Mouse (Mus musculus) lung, embryonic 15.5 days (tissue): ENCODE data around the gene Polr2c. TPM values are rescaled to one million over a fixed set of nuclear protein-coding genes. Genes with fewer than 3 reads are reported as not detected.
A peak's percentile ranks its signal among the peaks of the same experiment; 100 is the strongest.

Source experiments
- ATAC-seq: fragments of 200-750 bp; cut with Nextera tagmentation; 2 replicates; pipeline ENCODE4 v1.8.0; 2017; ENCODE audit warnings: moderate number of reproducible peaks, borderline replicate concordance; ENCODE audit not compliant: low FRiP score, low TSS enrichment; ENCODE audit errors: extremely low read depth
- H3K27ac ChIP-seq: fragments of 300-500 bp; sonication (generic); 2 replicates; pipeline ENCODE4 v1.5.1; 2015; ENCODE audit warnings: moderate library complexity, mild to moderate bottlenecking, inconsistent platforms
- H3K27me3 ChIP-seq: fragments of 300-500 bp; sonication (generic); 2 replicates; pipeline ENCODE4 v1.6.1; 2015; ENCODE audit warnings: inconsistent platforms
- H3K36me3 ChIP-seq: fragments of 300-500 bp; sonication (generic); 2 replicates; pipeline ENCODE4 v1.6.1; 2015; ENCODE audit warnings: inconsistent platforms
- H3K4me1 ChIP-seq: fragments of 300-500 bp; sonication (generic); 2 replicates; pipeline ENCODE4 v1.6.1; 2015; ENCODE audit warnings: inconsistent platforms
- H3K4me2 ChIP-seq: fragments of 300-500 bp; sonication (generic); 2 replicates; pipeline ENCODE4 v1.6.1; 2015; ENCODE audit warnings: inconsistent platforms, mild to moderate bottlenecking, moderate library complexity
- H3K4me3 ChIP-seq: fragments of 300-500 bp; sonication (generic); 2 replicates; pipeline ENCODE4 v1.5.1; 2015; ENCODE audit warnings: mild to moderate bottlenecking, inconsistent platforms
- H3K9ac ChIP-seq: fragments of 300-500 bp; sonication (generic); 2 replicates; pipeline ENCODE4 v1.6.1; 2015; ENCODE audit warnings: inconsistent platforms
- H3K9me3 ChIP-seq: fragments of 300-500 bp; sonication (generic); 2 replicates; pipeline ENCODE4 v1.6.1; 2016; ENCODE audit warnings: inconsistent platforms
- WGBS: fragments of 180-500 bp; shearing (Covaris S2); methylation state at CpG from one replicate; pipeline ENCODE4 v1.1.7; 2015; 5-methylcytosine and 5-hydroxymethylcytosine counted together
- polyA plus RNA-seq: library from polyadenylated mRNA; unstranded; fragments of >200 nt; fragmentation: Nextera tagmentation; extraction: Ambion mirVana; gene quantifications from 2 replicates; pipeline ENCODE4 v1.2.1, GENCODE M21; 2015

Polr2c gene
- polyA plus RNA-seq, 1 experiment from 2014 or later, result 161 TPM

- H3K4me3 ChIP-seq, result peak within 1 kb of the TSS; percentile 97
- peak; percentile 64 for ATAC-seq
- 0 out of 2 replicates have a peak, but pooled peaks cover under 1% of the 10 kb centered on the region for H3K27me3 ChIP-seq
- H3K36me3 ChIP-seq, result no peaks in the 10 kb centered on the region
- no peaks in the 10 kb centered on the region for H3K9me3 ChIP-seq
- WGBS, result 2% methylated on average over 40 of the region's 51 CpGs
- peak within 1 kb of the TSS; percentile 92 for H3K9ac ChIP-seq
- H3K27ac ChIP-seq, result peak within 1 kb of the TSS; percentile 85
- peak within 1 kb of the TSS; percentile 91 for H3K4me2 ChIP-seq
- H3K4me1 ChIP-seq, result peaks cover 46% of the 10 kb centered on the region
These were observed 60.7 kb downstream of the Polr2c start, which contains the start of gene Ccdc102a for GRCm38 (mm10) chr8:94917851-94918495. Gene Ccdc102a (minus strand): TSS chr8:94918098.

GRCm38 (mm10) chr8:94919256-94919655, 62.0 kb downstream of the Polr2c start:
- no peak overlapping the region for H3K9ac ChIP-seq

GRCm38 (mm10) chr8:94922176-94922575, 64.9 kb downstream of the Polr2c start:
- 53% methylated on average over 6 of the region's 6 CpGs for WGBS
- H3K4me2 ChIP-seq, result no peak overlapping the region

More at GRCm38 (mm10) chr8:94919256-94919655, 62.0 kb downstream of the Polr2c start:
- H3K4me2 ChIP-seq, result no peak overlapping the region
- no peak overlapping the region for H3K27ac ChIP-seq
- H3K9me3 ChIP-seq, result no peaks in the 10 kb centered on the region
- no peaks in the 10 kb centered on the region for H3K36me3 ChIP-seq
- H3K4me1 ChIP-seq, result peaks cover 34% of the 10 kb centered on the region
- no peak for ATAC-seq
- H3K4me3 ChIP-seq, result no peak overlapping the region
- H3K27me3 ChIP-seq, result no peaks in the 10 kb centered on the region

GRCm38 (mm10) chr8:94922602-94923001, 65.4 kb downstream of the Polr2c start:
- Histone ChIP-seq H3K9me3 (no peaks in the 10 kb centered on the region), H3K9ac (no peak overlapping the region), H3K4me3 (no peak overlapping the region), H3K4me2 (no peak overlapping the region), H3K36me3 (no peaks in the 10 kb centered on the region), H3K27me3 (no peaks in the 10 kb centered on the region), H3K27ac (0 out of 2 replicates have a peak overlapping the region, but pooled peaks have one; percentile 11), H3K4me1 (peaks cover 7% of the 10 kb centered on the region; the same call in 1 of the 2 replicates)
- no peak for ATAC-seq
- 18% methylated on average over 8 of the region's 8 CpGs for WGBS

More at GRCm38 (mm10) chr8:94922176-94922575, 64.9 kb downstream of the Polr2c start:
- Histone ChIP-seq H3K27me3 (no peaks in the 10 kb centered on the region), H3K36me3 (no peaks in the 10 kb centered on the region), H3K9me3 (no peaks in the 10 kb centered on the region), H3K27ac (no peak overlapping the region), H3K4me3 (no peak overlapping the region), H3K4me1 (peaks cover 7% of the 10 kb centered on the region; the same call in 1 of the 2 replicates), H3K9ac (no peak overlapping the region)
- no peak for ATAC-seq

Other genes starting within 250 kb of the Polr2c start
- gene Arl2bp, start 190.8 kb upstream of the Polr2c start, polyA plus RNA-seq, result 147 TPM in 2 replicates
- gene Pllp, start 161.2 kb upstream of the Polr2c start, polyA plus RNA-seq, result 3.5 and 3.6 TPM in 2 replicates
- 0.06 TPM in 2 replicates for gene Ccl22, start 111.9 kb upstream of the Polr2c start, polyA plus RNA-seq
- 6.2 and 8.3 TPM in 2 replicates for gene Cx3cl1, start 85.4 kb upstream of the Polr2c start, polyA plus RNA-seq
- gene Ccl17, start 47.0 kb upstream of the Polr2c start, polyA plus RNA-seq, result 0.32 TPM in 1 of 2 replicates, not detected in the other
- 63.0 and 68.0 TPM in 2 replicates for gene Coq9, start 19.1 kb upstream of the Polr2c start, polyA plus RNA-seq
- gene Ciapin1, start 19.1 kb upstream of the Polr2c start, polyA plus RNA-seq, result 104 and 105 TPM in 2 replicates
- gene Dok4, start 18.9 kb downstream of the Polr2c start, polyA plus RNA-seq, result 40.4 and 45.7 TPM in 2 replicates
- 28.7 and 29.3 TPM in 2 replicates for gene Ccdc102a, start 60.6 kb downstream of the Polr2c start, polyA plus RNA-seq
- gene Adgrg5, start 66.2 kb downstream of the Polr2c start, polyA plus RNA-seq, result 0.29 and 0.36 TPM in 2 replicates
- 35.4 and 35.6 TPM in 2 replicates for gene Adgrg1, start 117.3 kb downstream of the Polr2c start, polyA plus RNA-seq
- 4.3 and 5.2 TPM in 2 replicates for gene Adgrg3, start 160.2 kb downstream of the Polr2c start, polyA plus RNA-seq
- gene Drc7, start 197.7 kb downstream of the Polr2c start, polyA plus RNA-seq, result 0.61 and 0.83 TPM in 2 replicates
- 19.4 and 22.6 TPM in 2 replicates for gene Katnb1, start 223.7 kb downstream of the Polr2c start, polyA plus RNA-seq